Mouse (Mus musculus): ENCODE results near the gene Hspa1b. TPM values are rescaled to one million over a fixed set of nuclear protein-coding genes. Genes with fewer than 3 reads are reported as not detected.
"Not testable (repeated sequence)": the region's sequence is repeated elsewhere in the genome, so short reads cannot be mapped to it uniquely, and the experiment has no call there.

Gene Hspa1b
- total and polyA plus RNA-seq, 2 experiments from 2014 or later, result 0.25 to 21.6 TPM

DNA sequence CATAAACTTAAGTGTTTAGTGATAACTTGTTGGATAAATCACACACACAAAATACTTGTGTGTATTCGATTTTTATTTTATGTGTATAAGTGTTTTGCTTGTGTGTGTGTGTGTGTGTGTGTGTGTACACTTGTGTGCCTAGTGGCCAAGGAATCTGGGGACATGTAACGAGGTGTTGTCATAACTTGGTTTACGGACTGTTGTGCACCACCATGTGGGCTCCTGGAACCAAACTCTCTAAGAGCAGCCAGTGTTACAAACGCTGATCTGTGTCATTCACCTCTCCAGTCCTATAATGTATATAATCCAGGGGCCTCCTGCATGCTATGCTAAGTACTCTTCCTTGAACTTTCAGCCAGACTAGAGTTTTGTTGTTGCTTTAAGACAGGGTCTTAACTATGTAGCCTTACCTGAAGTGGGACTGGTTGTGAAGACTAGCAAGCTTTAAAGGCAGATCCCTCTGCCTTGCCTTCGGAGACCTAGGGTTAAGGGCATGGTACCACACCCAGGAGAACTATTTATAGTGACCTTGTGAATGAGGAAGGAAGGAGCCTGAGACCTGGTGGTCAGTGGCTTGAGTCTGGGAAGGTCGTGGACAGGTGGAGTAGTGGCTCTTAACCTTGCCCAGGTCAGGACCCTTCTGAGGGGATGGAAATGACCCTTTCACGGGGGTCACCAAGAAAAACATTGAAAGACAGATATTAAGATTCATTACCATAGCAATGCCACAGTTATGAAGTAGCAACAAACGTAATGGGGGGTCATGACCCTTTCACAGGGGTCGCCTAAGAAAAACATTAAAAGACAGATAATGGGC, 44.2 kb upstream of the Hspa1b start:
- Histone ChIP-seq H3K36me3 (replicated peaks; ENCODE audit: control insufficient read depth, insufficient read depth, low read length) (peaks cover 35% of the 10 kb centered on the region), H3K9ac (replicated peaks; ENCODE audit: low read depth, low read length) (no peak overlapping the region), H3K27ac (ENCODE audit: low read depth) (no peak overlapping the region), H3K4me2 (ENCODE audit: low read depth, low read length) (peak overlapping the region; percentile 98), H3K4me3 (ENCODE audit: low read depth, low read length) (no peak overlapping the region), H3K27me3 (ENCODE audit: control insufficient read depth, insufficient read depth, low read length) (no peaks in the 10 kb centered on the region), H3K9me3 (replicated peaks; ENCODE audit: control insufficient read depth, low read length) (no peaks in the 10 kb centered on the region), H3K4me1 (ENCODE audit: control insufficient read depth, insufficient read depth) (peaks cover 29% of the 10 kb centered on the region)
- no peak for DNase-seq (ENCODE audit: low spot score)
- 60% methylated on average over 9 of the region's 9 CpGs for WGBS
- no peak for TF ChIP-seq EP300 (IDR thresholded peaks at IDR 0.05; ENCODE audit: low read depth)
- no peak for TF ChIP-seq CTCF (IDR thresholded peaks at IDR 0.05; ENCODE audit: low read depth)
- no peak for ATAC-seq (ENCODE audit: insufficient read depth, low read depth)

GRCm38 (mm10) chr17:35002153-35002865, 43.3 kb upstream of the Hspa1b start:
- H3K4me1 ChIP-seq (ENCODE audit: control insufficient read depth, insufficient read depth), result peaks cover 29% of the 10 kb centered on the region
- peak; percentile 36 for DNase-seq (ENCODE audit: low spot score)
- peaks cover 36% of the 10 kb centered on the region for H3K36me3 ChIP-seq (replicated peaks; ENCODE audit: control insufficient read depth, insufficient read depth, low read length)
- H3K27me3 ChIP-seq (ENCODE audit: control insufficient read depth, insufficient read depth, low read length), result no peaks in the 10 kb centered on the region
- peak overlapping the region; percentile 88 for H3K9ac ChIP-seq (replicated peaks; ENCODE audit: low read depth, low read length)
- H3K4me3 ChIP-seq (ENCODE audit: low read depth, low read length), result peak overlapping the region; percentile 97
- peak overlapping the region; percentile 99 for H3K27ac ChIP-seq (ENCODE audit: low read depth)
- no peak for TF ChIP-seq CTCF (IDR thresholded peaks at IDR 0.05; ENCODE audit: low read depth)
- TF ChIP-seq EP300 (IDR thresholded peaks at IDR 0.05; ENCODE audit: low read depth), result no peak
- peak overlapping the region; percentile 98 for H3K4me2 ChIP-seq (ENCODE audit: low read depth, low read length)
- H3K9me3 ChIP-seq (replicated peaks; ENCODE audit: control insufficient read depth, low read length), result no peaks in the 10 kb centered on the region
- 9% methylated on average over 12 of the region's 12 CpGs for WGBS
- no peak for ATAC-seq (ENCODE audit: insufficient read depth, low read depth)

DNA sequence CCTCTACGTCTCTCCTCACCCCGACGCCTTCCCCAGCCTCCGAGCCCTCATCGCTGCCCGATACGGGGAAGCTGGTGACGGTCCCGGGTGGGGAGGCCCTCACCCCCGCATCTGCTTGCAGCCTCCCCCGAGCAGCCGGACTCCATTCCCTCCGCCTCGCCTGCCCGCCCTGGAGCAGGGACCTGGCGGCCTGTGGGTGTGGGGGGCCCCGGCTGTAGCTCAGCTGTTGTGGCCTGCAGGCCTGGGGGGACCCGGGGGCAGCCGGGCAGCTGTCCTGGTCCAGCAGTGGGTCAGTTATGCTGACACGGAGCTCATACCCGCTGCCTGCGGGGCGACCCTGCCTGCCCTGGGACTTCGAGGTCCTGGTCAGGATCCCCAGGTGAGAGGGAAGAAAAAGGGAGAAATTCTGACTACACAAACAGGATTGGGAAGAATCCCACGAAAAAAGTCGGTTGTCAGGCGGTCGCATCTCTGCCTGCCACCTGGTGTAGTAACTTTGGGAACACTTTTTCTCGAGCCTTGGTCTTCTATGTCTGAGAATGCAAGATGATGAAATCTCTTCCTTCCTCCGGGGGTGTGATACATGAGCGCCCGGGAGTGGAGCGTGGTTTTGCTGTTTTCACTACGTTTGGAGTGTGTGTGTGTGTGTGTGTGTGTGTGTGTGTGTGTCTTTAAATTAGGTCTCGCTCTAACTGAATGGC, 42.6 kb upstream of the Hspa1b start:
- peak overlapping the region; percentile 98 for H3K4me2 ChIP-seq (ENCODE audit: low read depth, low read length)
- TF ChIP-seq CTCF (IDR thresholded peaks at IDR 0.05; ENCODE audit: low read depth), result no peak
- no peak for TF ChIP-seq EP300 (IDR thresholded peaks at IDR 0.05; ENCODE audit: low read depth)
- ATAC-seq (ENCODE audit: insufficient read depth, low read depth) (no peak), DNase-seq (ENCODE audit: low spot score) (peak; percentile 24)
- peak overlapping the region; percentile 97 for H3K4me3 ChIP-seq (ENCODE audit: low read depth, low read length)
- no peaks in the 10 kb centered on the region for H3K27me3 ChIP-seq (ENCODE audit: control insufficient read depth, insufficient read depth, low read length)
- peak overlapping the region; percentile 99 for H3K27ac ChIP-seq (ENCODE audit: low read depth)
- H3K9me3 ChIP-seq (replicated peaks; ENCODE audit: control insufficient read depth, low read length), result no peaks in the 10 kb centered on the region
- H3K9ac ChIP-seq (replicated peaks; ENCODE audit: low read depth, low read length), result peak overlapping the region; percentile 88
- H3K4me1 ChIP-seq (ENCODE audit: control insufficient read depth, insufficient read depth), result peaks cover 29% of the 10 kb centered on the region
- 1% methylated on average over 35 of the region's 35 CpGs for WGBS
- H3K36me3 ChIP-seq (replicated peaks; ENCODE audit: control insufficient read depth, insufficient read depth, low read length), result peaks cover 36% of the 10 kb centered on the region

GRCm38 (mm10) chr17:35000717-35001451, 41.8 kb upstream of the Hspa1b start, which contains the start of gene Vars:
Gene Vars, plus strand, starts transcription at chr17:35000987.
- peaks cover 29% of the 10 kb centered on the region for H3K4me1 ChIP-seq (ENCODE audit: control insufficient read depth, insufficient read depth)
- peak; percentile 89 for ATAC-seq (ENCODE audit: insufficient read depth, low read depth)
- H3K4me3 ChIP-seq (ENCODE audit: low read depth, low read length), result peak within 1 kb of the TSS; percentile 97
- H3K27ac ChIP-seq (ENCODE audit: low read depth), result peak within 1 kb of the TSS; percentile 99
- DNase-seq (ENCODE audit: low spot score), result peak; percentile 75
- no peaks in the 10 kb centered on the region for H3K9me3 ChIP-seq (replicated peaks; ENCODE audit: control insufficient read depth, low read length)
- no peaks in the 10 kb centered on the region for H3K27me3 ChIP-seq (ENCODE audit: control insufficient read depth, insufficient read depth, low read length)
- peaks cover 36% of the 10 kb centered on the region for H3K36me3 ChIP-seq (replicated peaks; ENCODE audit: control insufficient read depth, insufficient read depth, low read length)
- H3K9ac ChIP-seq (replicated peaks; ENCODE audit: low read depth, low read length), result peak within 1 kb of the TSS; percentile 88
- WGBS, result under 1% methylated on average over 67 of the region's 83 CpGs
- peak; percentile 86 for TF ChIP-seq EP300 (IDR thresholded peaks at IDR 0.05; ENCODE audit: low read depth)
- TF ChIP-seq CTCF (IDR thresholded peaks at IDR 0.05; ENCODE audit: low read depth), result no peak
- peak within 1 kb of the TSS; percentile 98 for H3K4me2 ChIP-seq (ENCODE audit: low read depth, low read length)

- 18% methylated on average over 28 of the region's 32 CpGs for WGBS
- Histone ChIP-seq H3K9ac (replicated peaks; ENCODE audit: low read depth, low read length) (peak overlapping the region; percentile 88), H3K4me1 (ENCODE audit: control insufficient read depth, insufficient read depth) (peaks cover 29% of the 10 kb centered on the region), H3K4me3 (ENCODE audit: low read depth, low read length) (peak overlapping the region; percentile 97), H3K4me2 (ENCODE audit: low read depth, low read length) (peak overlapping the region; percentile 98), H3K36me3 (replicated peaks; ENCODE audit: control insufficient read depth, insufficient read depth, low read length) (peaks cover 28% of the 10 kb centered on the region), H3K27ac (ENCODE audit: low read depth) (peak overlapping the region; percentile 99)
- DNase-seq (ENCODE audit: low spot score); H3K27me3 ChIP-seq (ENCODE audit: control insufficient read depth, insufficient read depth, low read length); H3K9me3 ChIP-seq (replicated peaks; ENCODE audit: control insufficient read depth, low read length); ATAC-seq (ENCODE audit: insufficient read depth, low read depth): not testable (repeated sequence)
Measured at GRCm38 (mm10) chr17:34999871-35000716, 41.1 kb upstream of the Hspa1b start.
